In genomic region chr14:120826187-120826586, GRCm38 (mm10) we compare ENCODE assay signal across 33 mouse cellular contexts.
"Had no signal": no experiment of that assay in that cellular context is flagged by ENCODE, and none has a peak within 500 bp of the region (broad histone marks: within the 10 kb centered on the region; RNA-seq: fewer than 3 reads in every experiment).

No protein-coding gene starts in this region.

- H3K36me3 ChIP-seq: limb, embryonic 10.5 days; limb, embryonic 12.5 days; limb, embryonic 13.5 days; limb, embryonic 15.5 days; liver, embryonic 12.5 days; liver, embryonic 13.5 days; liver, embryonic 15.5 days; lung, embryonic 15.5 days; midbrain, embryonic 10.5 days; midbrain, embryonic 12.5 days; midbrain, embryonic 13.5 days; midbrain, embryonic 15.5 days; neural tube, embryonic 12.5 days; neural tube, embryonic 13.5 days had no signal

- DNase-seq: left cerebral cortex, postnatal 4 days; liver; liver, embryonic 13.5 days; liver, postnatal 0 days; lung, adult 18-20 months; lung, adult 2 months; lung, embryonic 14.5 days; lung, postnatal 10 days; lung, postnatal 14 days; lung, postnatal 36 days; lung, postnatal 4 days; midbrain, embryonic 14.5 days had no signal

- H3K4me1 ChIP-seq: limb, embryonic 12.5 days; liver, embryonic 12.5 days; liver, embryonic 15.5 days; midbrain, embryonic 12.5 days; midbrain, embryonic 13.5 days; neural tube, embryonic 12.5 days had no signal

- H3K4me3 ChIP-seq: limb, embryonic 10.5 days; limb, embryonic 12.5 days; limb, embryonic 13.5 days; limb, embryonic 15.5 days; liver, embryonic 12.5 days; liver, embryonic 13.5 days; liver, embryonic 15.5 days; lung, embryonic 15.5 days; megakaryocyte, embryonic 14.5 days; midbrain, embryonic 10.5 days; midbrain, embryonic 12.5 days; midbrain, embryonic 13.5 days; midbrain, embryonic 15.5 days; myocyte; neural tube, embryonic 12.5 days; neural tube, embryonic 13.5 days had no signal

- H3K27ac ChIP-seq: limb, embryonic 10.5 days; limb, embryonic 12.5 days; limb, embryonic 13.5 days; limb, embryonic 15.5 days; liver, embryonic 12.5 days; liver, embryonic 13.5 days; liver, embryonic 14.5 days; liver, embryonic 15.5 days; lung, embryonic 15.5 days; macrophage; midbrain, embryonic 10.5 days; midbrain, embryonic 12.5 days; midbrain, embryonic 13.5 days; midbrain, embryonic 15.5 days; neural tube, embryonic 12.5 days; neural tube, embryonic 13.5 days had no signal

- H3K9ac ChIP-seq: limb, embryonic 12.5 days; limb, embryonic 13.5 days; limb, embryonic 15.5 days; liver, embryonic 12.5 days; liver, embryonic 13.5 days; liver, embryonic 14.5 days; liver, embryonic 15.5 days; liver, postnatal 0 days; lung, embryonic 14.5 days; lung, embryonic 15.5 days; midbrain, embryonic 12.5 days; midbrain, embryonic 13.5 days; midbrain, embryonic 15.5 days; neural tube, embryonic 12.5 days; neural tube, embryonic 13.5 days had no signal

- ATAC-seq: liver, embryonic 12.5 days; liver, postnatal 0 days; lung, postnatal 0 days; midbrain, embryonic 13.5 days; midbrain, embryonic 15.5 days; midbrain, embryonic 16.5 days had no signal

- H3K9me3 ChIP-seq: limb, embryonic 10.5 days; limb, embryonic 12.5 days; limb, embryonic 13.5 days; limb, embryonic 15.5 days; liver, embryonic 15.5 days; lung, embryonic 15.5 days; midbrain, embryonic 10.5 days; midbrain, embryonic 12.5 days; midbrain, embryonic 13.5 days; midbrain, embryonic 15.5 days; neural tube, embryonic 12.5 days; neural tube, embryonic 13.5 days had no signal

- H3K4me2 ChIP-seq: limb, embryonic 12.5 days; limb, embryonic 13.5 days; limb, embryonic 15.5 days; liver, embryonic 11.5 days; liver, embryonic 12.5 days; liver, embryonic 13.5 days; liver, embryonic 15.5 days; lung, embryonic 14.5 days; lung, embryonic 15.5 days; midbrain, embryonic 11.5 days; midbrain, embryonic 12.5 days; midbrain, embryonic 13.5 days; midbrain, embryonic 15.5 days; neural tube, embryonic 12.5 days; neural tube, embryonic 13.5 days had no signal

- H3K27me3 ChIP-seq: limb, embryonic 12.5 days; limb, embryonic 13.5 days; limb, embryonic 15.5 days; liver, embryonic 12.5 days; liver, embryonic 13.5 days; liver, embryonic 15.5 days; lung, embryonic 15.5 days; midbrain, embryonic 12.5 days; midbrain, embryonic 13.5 days; midbrain, embryonic 15.5 days; neural tube, embryonic 12.5 days; neural tube, embryonic 13.5 days had no signal
